Mouse (Mus musculus) ES-Bruce4 (cell line): ENCODE measurements around the gene Oxct1. TPM values are rescaled to one million over a fixed set of nuclear protein-coding genes. Genes with fewer than 3 reads are reported as not detected.

Experiments
- H3K27ac ChIP-seq: 2 replicates; pipeline ENCODE4 v1.5.1; 2012; ENCODE audit warnings: low read length, inconsistent platforms; ENCODE audit not compliant: insufficient read depth
- H3K27me3 ChIP-seq: 2 replicates; pipeline ENCODE4 v1.6.1; 2012; ENCODE audit warnings: mild to moderate bottlenecking, low read length, inconsistent platforms; ENCODE audit not compliant: control insufficient read depth, poor library complexity, insufficient read depth, severe bottlenecking
- H3K36me3 ChIP-seq: 2 replicates; pipeline ENCODE4 v1.6.1; 2012; ENCODE audit warnings: inconsistent platforms, mild to moderate bottlenecking, low read length, moderate library complexity; ENCODE audit not compliant: control insufficient read depth, poor library complexity, insufficient read depth, severe bottlenecking
- H3K4me1 ChIP-seq: one replicate; pipeline ENCODE4 v1.8.1; 2011; ENCODE audit warnings: low read length; ENCODE audit not compliant: control insufficient read depth, insufficient read depth
- H3K4me3 ChIP-seq: 2 replicates; pipeline ENCODE4 v1.5.1; 2011; ENCODE audit warnings: low read depth, mild to moderate bottlenecking, low read length
- H3K9ac ChIP-seq: 2 replicates; pipeline ENCODE4 v1.6.1; 2012; ENCODE audit warnings: low read depth, mild to moderate bottlenecking, inconsistent platforms; ENCODE audit not compliant: poor library complexity, severe bottlenecking
- H3K9me3 ChIP-seq: replicated peaks from 2 replicates; pipeline ENCODE4 v1.6.1; 2012; ENCODE audit warnings: mild to moderate bottlenecking, low read length, inconsistent platforms; ENCODE audit not compliant: control insufficient read depth, poor library complexity, insufficient read depth, severe bottlenecking
- CTCF ChIP-seq: IDR thresholded peaks from one replicate; pipeline ENCODE4 v1.8.1; 2011; ENCODE audit warnings: low read depth, low read length
- EP300 ChIP-seq: IDR thresholded peaks from 2 replicates; pipeline ENCODE4 v1.6.1; 2011; ENCODE audit warnings: low read depth, low read length; ENCODE audit not compliant: insufficient read depth
- POLR2A ChIP-seq: IDR thresholded peaks from one replicate; pipeline ENCODE4 v1.8.1; 2011; ENCODE audit warnings: low read length; ENCODE audit not compliant: insufficient read depth
- polyA plus RNA-seq: library from polyadenylated mRNA; stranded (reverse); fragments of >200 nt; gene quantifications from 2 replicates; pipeline ENCODE4 v1.2.4, GENCODE M21; 2011; ENCODE audit warnings: low read depth; ENCODE audit not compliant: missing spikeins, insufficient read depth, insufficient read length

Gene Oxct1
- polyA plus RNA-seq, 1 experiment, result 31.9 TPM

- H3K27ac ChIP-seq, result no peak overlapping the region
- no peak overlapping the region for H3K9ac ChIP-seq
- H3K36me3 ChIP-seq, result peaks cover 2% of the 10 kb centered on the region; the same call in 1 of the 2 replicates
- H3K4me1 ChIP-seq, result no peaks in the 10 kb centered on the region
- TF ChIP-seq POLR2A (no peak), EP300 (no peak), CTCF (no peak)
- H3K27me3 ChIP-seq, result no peaks in the 10 kb centered on the region
- H3K4me3 ChIP-seq, result no peak overlapping the region
- no peaks in the 10 kb centered on the region for H3K9me3 ChIP-seq
Measured at GRCm38 (mm10) chr15:4067273-4067990, 41.2 kb downstream of the Oxct1 start.

GRCm38 (mm10) chr15:4077978-4078377 is 51.8 kb downstream of the Oxct1 start:
- no peak overlapping the region for H3K9ac ChIP-seq
- no peaks in the 10 kb centered on the region for H3K36me3 ChIP-seq
- TF ChIP-seq POLR2A (no peak), CTCF (no peak), EP300 (no peak)

GRCm38 (mm10) chr15:4078785-4079184 is 52.6 kb downstream of the Oxct1 start:
- TF ChIP-seq POLR2A (no peak), CTCF (no peak), EP300 (no peak)
- Histone ChIP-seq H3K27me3 (no peaks in the 10 kb centered on the region), H3K9me3 (peaks cover 26% of the 10 kb centered on the region), H3K36me3 (no peaks in the 10 kb centered on the region), H3K27ac (no peak overlapping the region), H3K4me3 (no peak overlapping the region), H3K4me1 (no peaks in the 10 kb centered on the region), H3K9ac (no peak overlapping the region)

More at GRCm38 (mm10) chr15:4077978-4078377, 51.8 kb downstream of the Oxct1 start:
- Histone ChIP-seq H3K4me1 (no peaks in the 10 kb centered on the region), H3K27ac (no peak overlapping the region), H3K27me3 (no peaks in the 10 kb centered on the region), H3K4me3 (no peak overlapping the region), H3K9me3 (peaks cover 28% of the 10 kb centered on the region)

GRCm38 (mm10) chr15:4079425-4080189 is 53.4 kb downstream of the Oxct1 start:
- TF ChIP-seq POLR2A (no peak), EP300 (no peak), CTCF (no peak)
- H3K4me3 ChIP-seq, result no peak overlapping the region
- no peak overlapping the region for H3K27ac ChIP-seq
- H3K36me3 ChIP-seq, result no peaks in the 10 kb centered on the region
- H3K4me1 ChIP-seq, result no peaks in the 10 kb centered on the region
- H3K27me3 ChIP-seq, result no peaks in the 10 kb centered on the region
- H3K9me3 ChIP-seq, result peaks cover 20% of the 10 kb centered on the region
- H3K9ac ChIP-seq, result no peak overlapping the region

GRCm38 (mm10) chr15:4085600-4086384 is 59.6 kb downstream of the Oxct1 start:
- no peak overlapping the region for H3K4me3 ChIP-seq
- H3K27me3 ChIP-seq, result no peaks in the 10 kb centered on the region
- no peak overlapping the region for H3K27ac ChIP-seq
- TF ChIP-seq EP300 (no peak), POLR2A (no peak), CTCF (no peak)
- no peaks in the 10 kb centered on the region for H3K4me1 ChIP-seq
- H3K36me3 ChIP-seq, result no peaks in the 10 kb centered on the region
- no peak overlapping the region for H3K9ac ChIP-seq
- no peaks in the 10 kb centered on the region for H3K9me3 ChIP-seq

GRCm38 (mm10) chr15:4087446-4087845 is 61.3 kb downstream of the Oxct1 start:
- H3K27ac ChIP-seq, result no peak overlapping the region
- H3K4me1 ChIP-seq, result no peaks in the 10 kb centered on the region
- no peaks in the 10 kb centered on the region; the same call in 1 of the 2 replicates for H3K36me3 ChIP-seq
- no peak overlapping the region for H3K4me3 ChIP-seq
- no peak overlapping the region for H3K9ac ChIP-seq
- no peaks in the 10 kb centered on the region for H3K9me3 ChIP-seq
- H3K27me3 ChIP-seq, result no peaks in the 10 kb centered on the region
- TF ChIP-seq POLR2A, result no peak
- no peak for TF ChIP-seq EP300
- TF ChIP-seq CTCF, result no peak
